Mouse (Mus musculus): ENCODE measurements at regions not wholly inside any gene's neighbourhood (a gene's known extent, or its start where the extent isn't known, plus 50 kb on each side); places are given as distances from the start of the nearest gene placed in this dataset.
A peak's percentile ranks its signal among the peaks of the same experiment; 100 is the strongest.

DNA sequence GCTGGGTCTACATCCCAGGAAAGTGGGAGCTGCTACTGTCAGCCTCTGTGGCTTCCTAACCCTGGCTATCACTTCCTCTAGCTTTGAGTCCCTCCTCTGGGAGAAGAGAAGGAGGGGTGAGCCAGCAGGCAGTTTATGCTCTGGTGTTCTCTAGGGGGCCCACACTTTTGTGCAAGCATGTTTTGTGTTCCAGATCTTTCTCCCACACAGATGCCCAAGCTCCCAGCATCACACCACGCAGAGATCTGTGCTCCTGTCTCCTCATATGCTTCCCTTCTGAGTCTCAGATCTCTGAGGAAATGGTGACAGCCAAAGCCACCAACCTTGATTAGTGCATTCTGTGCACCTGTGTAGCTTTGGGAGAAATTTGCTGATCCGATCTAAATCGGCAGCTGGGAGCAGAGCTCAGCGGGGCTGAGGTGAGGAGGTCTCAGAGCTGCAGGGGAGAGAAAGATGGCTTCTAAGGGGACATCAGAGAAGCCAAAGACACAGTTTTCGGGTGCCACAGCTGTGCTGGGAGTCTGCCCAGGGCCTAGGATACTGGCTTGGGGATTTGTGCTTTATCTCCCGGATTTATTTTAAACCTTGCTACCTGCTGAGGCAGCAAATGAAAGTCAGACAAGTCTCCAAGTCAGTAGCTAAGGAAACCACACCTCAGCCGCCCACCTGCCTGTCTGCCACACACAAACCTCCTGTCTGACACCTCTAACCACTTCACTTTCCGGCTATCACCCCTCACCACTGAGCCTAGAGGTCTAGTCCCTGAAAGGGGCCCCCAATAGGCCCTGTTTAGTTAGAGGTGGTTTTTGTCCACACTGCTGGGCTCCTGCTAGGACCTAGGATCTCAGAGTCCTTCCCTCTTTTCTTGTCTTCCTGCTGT lies 185.4 kb upstream of the Tle3 start:
- H3K4me3 ChIP-seq (replicated peaks; ENCODE audit: low read length): no peak overlapping the region
- H3K4me2 ChIP-seq (ENCODE audit: low read depth, low read length): no peak overlapping the region
- no peak for ATAC-seq (ENCODE audit: insufficient read depth, low FRiP score)
- 72% methylated on average over 8 of the region's 8 CpGs for WGBS
- H3K27ac ChIP-seq (ENCODE audit: low read length): no peak overlapping the region
- no peak overlapping the region for H3K9ac ChIP-seq (ENCODE audit: low read length)
- H3K9me3 ChIP-seq (replicated peaks; ENCODE audit: control insufficient read depth, low read length): 0 out of 2 replicates have a peak, but pooled peaks cover 4% of the 10 kb centered on the region
- H3K36me3 ChIP-seq (ENCODE audit: control insufficient read depth, insufficient read depth, low read length): no peaks in the 10 kb centered on the region
- no peaks in the 10 kb centered on the region for H3K4me1 ChIP-seq (ENCODE audit: control insufficient read depth, insufficient read depth, low read length)
- H3K27me3 ChIP-seq (ENCODE audit: control insufficient read depth, insufficient read depth, low read length): no peaks in the 10 kb centered on the region

DNA sequence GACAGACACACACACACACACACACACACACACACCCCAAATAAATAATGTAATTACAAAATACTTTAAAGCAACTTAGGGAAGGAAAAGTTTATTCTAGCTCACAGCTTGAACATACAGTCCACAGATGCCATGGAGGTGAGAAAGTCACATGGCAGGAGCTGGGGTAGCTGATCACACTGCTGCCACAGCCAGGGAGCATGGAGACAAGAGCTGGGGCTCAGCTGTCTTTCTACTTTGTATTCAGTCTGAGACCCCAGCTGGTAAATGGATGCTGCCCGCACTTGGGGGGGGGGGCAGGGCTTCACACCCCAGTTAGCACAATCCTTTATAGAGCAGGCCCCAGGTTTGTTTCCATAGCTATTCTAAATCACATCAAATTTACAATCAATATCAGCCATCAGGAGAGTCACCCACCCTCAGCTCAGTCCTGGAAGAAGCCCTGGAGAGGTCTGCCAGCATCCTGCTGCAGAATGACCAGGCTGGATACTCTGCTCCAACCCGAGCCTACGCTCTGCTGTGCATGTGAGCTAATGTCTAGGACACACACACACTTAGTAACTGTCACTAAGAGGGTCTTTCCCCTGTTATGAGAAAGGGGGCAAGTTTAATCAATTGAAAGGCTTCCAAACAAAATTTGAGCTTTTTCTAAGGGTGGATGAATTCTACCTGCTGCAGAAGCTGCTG lies 184.3 kb upstream of the Tle3 start:
- no peak for ATAC-seq (ENCODE audit: insufficient read depth, low FRiP score)

DNA sequence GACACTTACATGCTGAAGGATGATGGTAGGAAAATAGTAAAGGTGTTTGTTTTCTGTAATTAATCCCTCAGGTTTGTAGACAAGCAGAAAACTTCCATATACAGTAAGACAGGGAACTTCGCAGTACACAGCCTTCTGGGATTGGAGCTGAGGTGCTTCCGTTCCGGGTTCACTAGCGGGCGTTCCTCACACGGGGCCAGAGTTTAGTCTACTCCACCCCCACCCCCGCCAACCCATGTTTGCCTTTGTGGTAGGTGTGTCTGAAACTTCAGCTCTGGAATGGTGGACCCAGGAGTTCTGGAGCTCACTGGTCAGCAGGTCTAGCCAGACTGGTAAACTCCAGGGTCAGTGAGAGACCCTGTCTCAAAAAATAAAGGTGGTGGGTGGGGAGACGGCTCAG lies 182.9 kb upstream of the Tle3 start:
- Histone ChIP-seq H3K27me3 (ENCODE audit: control insufficient read depth, insufficient read depth, low read length) (no peaks in the 10 kb centered on the region), H3K9ac (ENCODE audit: low read length) (no peak overlapping the region), H3K9me3 (replicated peaks; ENCODE audit: control insufficient read depth, low read length) (0 out of 2 replicates have a peak, but pooled peaks cover 4% of the 10 kb centered on the region), H3K4me2 (ENCODE audit: low read depth, low read length) (no peak overlapping the region), H3K4me3 (replicated peaks; ENCODE audit: low read length) (no peak overlapping the region), H3K4me1 (ENCODE audit: control insufficient read depth, insufficient read depth, low read length) (no peaks in the 10 kb centered on the region), H3K36me3 (ENCODE audit: control insufficient read depth, insufficient read depth, low read length) (no peaks in the 10 kb centered on the region), H3K27ac (ENCODE audit: low read length) (no peak overlapping the region)
- WGBS: 79% methylated on average over 8 of the region's 8 CpGs
- ATAC-seq (ENCODE audit: insufficient read depth, low FRiP score): no peak

More for the DNA sequence above, 184.3 kb upstream of the Tle3 start:
- Histone ChIP-seq H3K4me1 (ENCODE audit: control insufficient read depth, insufficient read depth, low read length) (no peaks in the 10 kb centered on the region), H3K27me3 (ENCODE audit: control insufficient read depth, insufficient read depth, low read length) (no peaks in the 10 kb centered on the region), H3K4me2 (ENCODE audit: low read depth, low read length) (no peak overlapping the region), H3K9ac (ENCODE audit: low read length) (no peak overlapping the region), H3K27ac (ENCODE audit: low read length) (no peak overlapping the region), H3K4me3 (replicated peaks; ENCODE audit: low read length) (no peak overlapping the region), H3K36me3 (ENCODE audit: control insufficient read depth, insufficient read depth, low read length) (no peaks in the 10 kb centered on the region), H3K9me3 (replicated peaks; ENCODE audit: control insufficient read depth, low read length) (0 out of 2 replicates have a peak, but pooled peaks cover 4% of the 10 kb centered on the region)
- WGBS: 86% methylated on average over 3 of the region's 3 CpGs

- H3K9me3 ChIP-seq (replicated peaks; ENCODE audit: control insufficient read depth, low read length): no peaks in the 10 kb centered on the region
- H3K4me2 ChIP-seq (ENCODE audit: low read depth, low read length): no peak overlapping the region
- H3K27me3 ChIP-seq (ENCODE audit: control insufficient read depth, insufficient read depth, low read length): no peaks in the 10 kb centered on the region
- H3K4me3 ChIP-seq (replicated peaks; ENCODE audit: low read length): no peak overlapping the region
- no peak overlapping the region for H3K27ac ChIP-seq (ENCODE audit: low read length)
- H3K9ac ChIP-seq (ENCODE audit: low read length): no peak overlapping the region
- H3K4me1 ChIP-seq (ENCODE audit: control insufficient read depth, insufficient read depth, low read length): peaks cover 12% of the 10 kb centered on the region; the same call in 1 of the 2 replicates
- ATAC-seq (ENCODE audit: insufficient read depth, low FRiP score): no peak
- no peaks in the 10 kb centered on the region for H3K36me3 ChIP-seq (ENCODE audit: control insufficient read depth, insufficient read depth, low read length)
- 73% methylated on average over 4 of the region's 4 CpGs for WGBS
These were observed 173.0 kb upstream of the Tle3 start for GRCm38 (mm10) chr9:61199077-61199753.

DNA sequence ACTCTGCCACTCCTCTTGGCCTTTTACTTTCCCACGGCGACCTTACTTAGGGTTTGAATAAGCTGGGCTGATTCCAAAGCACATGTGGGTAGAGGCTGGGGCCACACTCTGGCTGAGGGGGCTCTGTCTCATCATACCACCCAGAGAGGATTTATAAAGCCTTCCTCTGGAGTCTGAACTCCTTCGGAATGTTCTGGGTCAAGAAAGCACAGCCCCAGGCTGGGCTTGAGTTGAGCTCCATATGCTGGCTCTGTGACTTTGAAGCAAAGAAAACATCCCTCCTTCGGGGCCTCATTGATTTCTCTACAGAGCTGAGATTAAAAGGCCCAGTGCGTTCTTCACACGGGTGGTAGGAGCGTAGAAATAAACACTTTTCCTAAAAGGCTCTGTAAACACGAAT lies 172.3 kb upstream of the Tle3 start:
- ATAC-seq (ENCODE audit: insufficient read depth, low FRiP score): 0 out of 2 replicates have a peak, but pooled peaks have one; percentile 13
- Histone ChIP-seq H3K27ac (ENCODE audit: low read length) (peak overlapping the region; percentile 35; the same call in 1 of the 2 replicates), H3K27me3 (ENCODE audit: control insufficient read depth, insufficient read depth, low read length) (no peaks in the 10 kb centered on the region), H3K4me3 (replicated peaks; ENCODE audit: low read length) (no peak overlapping the region), H3K4me1 (ENCODE audit: control insufficient read depth, insufficient read depth, low read length) (peaks cover 12% of the 10 kb centered on the region; the same call in 1 of the 2 replicates), H3K9ac (ENCODE audit: low read length) (no peak overlapping the region), H3K9me3 (replicated peaks; ENCODE audit: control insufficient read depth, low read length) (no peaks in the 10 kb centered on the region), H3K36me3 (ENCODE audit: control insufficient read depth, insufficient read depth, low read length) (no peaks in the 10 kb centered on the region), H3K4me2 (ENCODE audit: low read depth, low read length) (no peak overlapping the region)
- 22% methylated on average over 8 of the region's 8 CpGs for WGBS

DNA sequence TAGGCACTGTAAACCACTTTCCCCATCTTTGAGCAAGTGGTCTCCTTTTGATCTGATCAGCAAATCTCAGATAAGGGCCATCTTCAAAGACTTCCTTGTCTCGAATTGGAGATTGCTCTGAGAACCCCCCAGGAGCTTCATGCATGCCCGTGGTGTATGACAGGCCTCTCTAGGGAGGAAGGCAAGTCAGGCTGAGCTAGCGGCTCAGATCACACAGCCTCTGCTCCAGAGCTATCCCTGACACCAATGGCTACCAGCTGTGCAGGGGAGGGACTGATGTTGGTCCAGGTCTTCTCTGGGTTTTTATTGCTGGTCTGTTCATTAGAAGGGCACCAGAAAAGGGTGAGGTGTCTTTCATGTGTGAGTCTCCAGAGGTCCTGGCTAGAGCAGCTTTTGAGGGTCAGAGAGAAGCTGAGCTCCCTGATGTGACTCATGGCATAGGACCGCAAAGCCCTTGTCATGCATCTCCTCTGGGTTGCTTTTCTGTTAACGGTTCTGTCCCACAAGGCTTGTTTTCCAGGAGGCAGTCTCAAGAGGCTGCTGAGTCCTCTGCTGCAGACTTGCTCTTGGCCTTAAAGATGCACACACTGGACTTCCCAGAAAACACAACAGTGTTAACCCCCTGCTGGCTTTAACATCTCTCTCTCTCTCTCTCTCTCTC lies 171.7 kb upstream of the Tle3 start:
- Histone ChIP-seq H3K27me3 (ENCODE audit: control insufficient read depth, insufficient read depth, low read length) (no peaks in the 10 kb centered on the region), H3K36me3 (ENCODE audit: control insufficient read depth, insufficient read depth, low read length) (no peaks in the 10 kb centered on the region), H3K9me3 (replicated peaks; ENCODE audit: control insufficient read depth, low read length) (no peaks in the 10 kb centered on the region), H3K4me1 (ENCODE audit: control insufficient read depth, insufficient read depth, low read length) (peaks cover 12% of the 10 kb centered on the region; the same call in 1 of the 2 replicates), H3K4me2 (ENCODE audit: low read depth, low read length) (no peak overlapping the region), H3K27ac (ENCODE audit: low read length) (peak overlapping the region; percentile 35; the same call in 1 of the 2 replicates), H3K4me3 (replicated peaks; ENCODE audit: low read length) (no peak overlapping the region), H3K9ac (ENCODE audit: low read length) (no peak overlapping the region)
- ATAC-seq (ENCODE audit: insufficient read depth, low FRiP score): no peak
- WGBS: 32% methylated on average over 5 of the region's 5 CpGs

DNA sequence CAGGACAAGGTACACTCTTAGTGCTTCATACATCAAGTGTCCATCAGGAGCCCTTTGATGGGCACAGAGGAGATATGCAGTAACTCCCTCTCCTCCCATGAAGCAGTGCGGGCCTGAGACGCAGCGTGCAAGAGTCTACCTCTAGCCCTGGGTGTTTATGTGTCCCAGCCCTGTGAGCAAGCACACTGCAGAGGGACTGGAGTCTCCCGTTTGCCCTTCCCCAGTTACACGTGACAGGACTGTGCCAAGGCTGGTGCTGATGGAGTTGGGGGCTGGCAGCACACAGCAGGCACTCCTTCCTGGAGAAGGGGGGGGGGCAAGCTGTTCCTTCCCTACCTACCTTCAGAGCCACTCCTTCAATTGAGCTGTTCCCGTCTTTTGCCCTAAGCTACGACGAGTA lies 167.1 kb upstream of the Tle3 start:
- WGBS: 66% methylated on average over 8 of the region's 8 CpGs
- Histone ChIP-seq H3K36me3 (ENCODE audit: control insufficient read depth, insufficient read depth, low read length) (no peaks in the 10 kb centered on the region), H3K9me3 (replicated peaks; ENCODE audit: control insufficient read depth, low read length) (no peaks in the 10 kb centered on the region), H3K4me1 (ENCODE audit: control insufficient read depth, insufficient read depth, low read length) (peaks cover 3% of the 10 kb centered on the region; the same call in 1 of the 2 replicates), H3K27ac (ENCODE audit: low read length) (no peak overlapping the region), H3K27me3 (ENCODE audit: control insufficient read depth, insufficient read depth, low read length) (no peaks in the 10 kb centered on the region), H3K9ac (ENCODE audit: low read length) (no peak overlapping the region), H3K4me2 (ENCODE audit: low read depth, low read length) (no peak overlapping the region), H3K4me3 (replicated peaks; ENCODE audit: low read length) (no peak overlapping the region)
- no peak for ATAC-seq (ENCODE audit: insufficient read depth, low FRiP score)

- Histone ChIP-seq H3K27me3 (ENCODE audit: control insufficient read depth, insufficient read depth, low read length) (no peaks in the 10 kb centered on the region), H3K27ac (ENCODE audit: low read length) (no peak overlapping the region), H3K4me3 (replicated peaks; ENCODE audit: low read length) (no peak overlapping the region), H3K9me3 (replicated peaks; ENCODE audit: control insufficient read depth, low read length) (no peaks in the 10 kb centered on the region), H3K4me1 (ENCODE audit: control insufficient read depth, insufficient read depth, low read length) (no peaks in the 10 kb centered on the region), H3K4me2 (ENCODE audit: low read depth, low read length) (no peak overlapping the region), H3K36me3 (ENCODE audit: control insufficient read depth, insufficient read depth, low read length) (no peaks in the 10 kb centered on the region), H3K9ac (ENCODE audit: low read length) (no peak overlapping the region)
- WGBS: 77% methylated on average over 13 of the region's 13 CpGs
- ATAC-seq (ENCODE audit: insufficient read depth, low FRiP score): no peak
These were observed 165.3 kb upstream of the Tle3 start for GRCm38 (mm10) chr9:61206725-61207365.

Measured in stomach, embryonic 16.5 days (tissue).